Mouse (Mus musculus): ENCODE measurements at regions not wholly inside any gene's neighbourhood (a gene's known extent, or its start where the extent isn't known, plus 50 kb on each side); places are given as distances from the start of the nearest gene placed in this dataset.

DNA sequence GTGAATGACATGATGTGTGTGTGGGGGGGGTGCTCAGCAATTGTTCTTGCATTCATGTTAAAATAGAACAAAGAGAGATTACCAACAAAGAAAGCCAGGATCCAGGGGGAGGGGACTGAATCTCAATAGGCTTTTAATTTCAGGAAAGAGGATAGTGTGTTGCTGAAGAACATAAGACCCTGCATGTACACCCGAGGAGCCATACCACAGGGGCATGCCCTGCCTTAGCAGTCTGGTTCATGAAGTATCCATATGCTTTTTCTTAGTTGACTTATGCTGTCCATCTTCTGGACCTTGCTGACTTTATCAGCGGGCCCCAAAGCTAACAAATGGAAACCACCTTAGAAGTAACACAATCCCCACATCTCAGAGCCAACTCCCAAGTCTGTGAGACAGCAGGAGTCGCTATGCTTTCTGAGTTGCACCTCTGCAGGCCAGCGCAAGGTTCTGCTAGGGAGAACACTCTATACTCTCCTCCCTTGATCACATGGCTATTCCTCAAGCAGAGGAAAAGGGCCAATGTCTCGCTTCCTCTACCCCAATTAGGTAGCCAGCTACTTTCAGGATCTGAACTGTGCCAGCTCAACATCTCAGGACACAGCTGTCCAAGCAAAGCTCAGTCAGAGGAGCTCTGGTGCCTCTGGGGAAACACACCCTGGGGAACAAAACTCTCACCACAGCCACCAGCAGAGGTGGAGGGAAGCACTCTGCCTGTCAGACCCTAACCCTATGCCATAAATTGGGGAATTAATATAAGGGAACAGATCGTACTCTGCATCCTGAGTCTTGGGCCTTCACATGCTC, 52.9 kb upstream of the Lmo4 start:
- no peak for DNase-seq (ENCODE audit: low spot score in 2 of 2)
- intact Hi-C loops (cut with DNase I) = no loop called here

DNA sequence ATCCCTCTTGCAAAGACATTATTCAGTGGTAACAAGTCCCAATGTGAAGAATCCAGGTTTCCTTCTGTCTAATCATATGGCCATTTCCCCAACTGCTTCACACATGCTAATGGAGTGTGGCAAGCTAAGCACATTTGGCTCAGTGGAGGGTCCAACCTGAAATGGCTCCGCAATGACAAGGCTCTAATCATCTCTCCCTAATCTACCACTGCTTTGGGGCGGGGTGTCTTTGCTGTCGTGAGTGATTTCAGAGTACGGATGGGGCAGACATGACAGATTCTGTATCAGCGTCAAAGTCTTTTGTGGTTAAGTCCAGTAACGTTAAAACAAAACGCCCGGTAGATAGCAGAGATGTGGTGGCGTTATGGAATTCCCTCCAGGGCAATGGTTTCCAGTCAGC, 52.2 kb upstream of the Lmo4 start:
- intact Hi-C loops (cut with DNase I) = no loop called here
- DNase-seq (ENCODE audit: low spot score in 2 of 2) = no peak

DNA sequence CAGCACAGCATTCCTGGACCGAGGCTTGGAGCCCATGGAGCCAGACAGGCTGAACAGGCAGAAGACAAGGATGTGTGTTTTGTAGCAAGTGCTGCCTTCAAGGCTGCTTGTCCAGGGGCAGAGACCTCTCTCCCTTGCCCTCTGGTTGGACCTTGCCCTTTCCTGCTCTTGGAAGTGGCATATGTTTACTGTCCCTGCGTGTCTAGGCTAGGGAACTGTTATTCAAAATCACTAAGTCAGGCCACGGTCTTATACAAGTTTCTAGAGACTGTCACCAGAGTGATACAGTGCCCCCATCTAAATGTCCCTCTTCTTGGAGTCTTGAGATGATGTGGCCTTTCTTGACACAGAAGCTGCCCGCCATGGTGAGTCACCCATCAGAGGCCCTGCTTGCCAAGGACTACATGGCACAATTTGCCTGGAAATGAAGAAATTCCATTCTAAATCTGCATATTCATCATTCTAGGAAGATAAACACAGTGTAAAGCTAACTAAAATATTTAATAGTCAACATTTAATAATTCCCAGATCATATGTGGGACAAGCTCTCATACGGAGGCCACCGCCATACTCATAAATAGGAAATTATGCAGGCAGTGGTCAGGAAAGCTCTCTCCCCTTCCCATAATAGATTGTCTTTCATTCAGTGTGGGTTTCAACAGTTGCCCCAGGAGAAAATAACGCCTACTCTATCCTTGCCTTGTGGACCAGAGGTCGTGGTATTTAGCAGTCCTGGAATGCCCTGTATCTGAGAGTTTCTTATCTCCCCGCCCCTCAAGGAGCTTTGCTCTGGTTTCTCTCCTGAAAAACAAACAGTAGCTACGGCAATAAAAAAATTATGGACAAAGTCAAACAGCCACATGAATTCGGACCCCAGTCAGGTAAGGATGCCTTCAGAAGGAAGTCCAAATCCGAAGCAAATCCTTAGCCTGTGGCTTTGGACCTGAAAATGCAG, 50.9 kb upstream of the Lmo4 start:
- intact Hi-C loops (cut with DNase I) = no loop called here
- DNase-seq (ENCODE audit: low spot score in 2 of 2) = no peak
